Mouse (Mus musculus): ENCODE data around the gene Tmem39b. TPM values are rescaled to one million over a fixed set of nuclear protein-coding genes. Genes with fewer than 3 reads are reported as not detected.

The Tmem39b gene
- polyA plus RNA-seq, 1 experiment from 2014 or later, result 20.0 TPM

DNA sequence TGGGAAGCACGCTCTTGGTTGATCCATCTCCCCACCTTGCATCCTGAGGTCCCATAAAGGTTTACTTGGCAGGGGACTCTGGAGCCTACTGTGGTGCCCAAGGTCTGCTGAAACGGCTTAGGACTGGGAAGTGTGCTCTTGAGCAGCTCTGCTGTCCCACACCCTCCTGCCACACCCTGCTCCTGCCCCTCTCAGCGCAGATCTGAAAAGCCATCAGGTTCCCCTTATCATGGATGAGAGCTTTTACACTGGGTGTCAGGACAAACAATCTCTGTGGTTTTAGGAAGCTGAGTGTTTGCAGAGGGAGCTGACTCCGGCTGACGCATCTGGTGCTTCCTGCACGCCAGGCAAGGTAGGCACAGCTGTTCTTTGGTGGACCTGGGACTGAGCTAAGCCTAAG, 62.8 kb downstream of the Tmem39b start:
- peaks cover 98% of the 10 kb centered on the region for H3K36me3 ChIP-seq (replicated peaks)
- WGBS, result 95% methylated on average over 6 of the region's 6 CpGs

GRCm38 (mm10) chr4:129631867-129632266, 64.8 kb downstream of the Tmem39b start:
- no peak overlapping the region for H3K27ac ChIP-seq
- no peak overlapping the region for H3K4me3 ChIP-seq
- WGBS, result 97% methylated on average over 12 of the region's 12 CpGs
- no peaks in the 10 kb centered on the region for H3K9me3 ChIP-seq
- no peaks in the 10 kb centered on the region for H3K4me1 ChIP-seq
- H3K36me3 ChIP-seq (replicated peaks), result peaks cover 100% of the 10 kb centered on the region
- no peak for DNase-seq (ENCODE audit: extremely low spot score, low spot score)
- no peaks in the 10 kb centered on the region for H3K27me3 ChIP-seq (ENCODE audit: poor library complexity, severe bottlenecking)

More for the DNA sequence above, 62.8 kb downstream of the Tmem39b start:
- Histone ChIP-seq H3K9me3 (no peaks in the 10 kb centered on the region), H3K27ac (no peak overlapping the region), H3K4me1 (peaks cover 7% of the 10 kb centered on the region), H3K4me3 (no peak overlapping the region), H3K27me3 (ENCODE audit: poor library complexity, severe bottlenecking) (no peaks in the 10 kb centered on the region)
- DNase-seq (ENCODE audit: extremely low spot score, low spot score), result no peak

DNA sequence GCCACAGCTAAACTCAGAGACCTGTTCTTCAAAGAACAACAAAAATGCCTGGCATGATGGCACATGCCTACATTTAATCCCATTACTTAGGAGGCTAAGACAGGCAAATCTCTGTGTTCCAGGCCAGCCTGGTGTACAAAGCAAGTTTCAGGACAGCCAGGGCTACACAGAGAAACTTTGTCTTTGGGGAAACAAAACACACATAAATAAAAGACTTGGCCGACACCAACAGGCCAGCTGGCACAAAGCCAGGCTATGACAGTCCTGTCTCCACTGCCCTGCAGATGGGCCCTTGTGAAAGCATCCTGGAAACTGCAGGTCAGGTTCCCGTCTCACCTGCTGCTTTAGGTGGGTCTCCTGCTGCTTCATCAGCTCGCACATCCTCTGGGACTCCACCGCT, 65.7 kb downstream of the Tmem39b start:
- 90% methylated on average over 4 of the region's 4 CpGs for WGBS
- Histone ChIP-seq H3K36me3 (replicated peaks) (peaks cover 100% of the 10 kb centered on the region), H3K27me3 (ENCODE audit: poor library complexity, severe bottlenecking) (no peaks in the 10 kb centered on the region), H3K27ac (no peak overlapping the region), H3K9me3 (no peaks in the 10 kb centered on the region), H3K4me1 (peaks cover 3% of the 10 kb centered on the region), H3K4me3 (no peak overlapping the region)
- no peak for DNase-seq (ENCODE audit: extremely low spot score, low spot score)

Small RNA genes within 50 kb of the gene (microRNA-seq; reads per million reads assigned to microRNA genes)
- gene Mir7016, result not detected

Other genes starting within 250 kb of the Tmem39b start
- gene Bsdc1, start 235.3 kb downstream of the Tmem39b start, polyA plus RNA-seq (2016; fragmentation: Nextera tagmentation; extraction: Ambion mirVana), result 18.0 and 19.5 TPM in 2 replicates
- not detected in 2 replicates for gene Tssk3, start 205.8 kb downstream of the Tmem39b start, polyA plus RNA-seq (2016; fragmentation: Nextera tagmentation; extraction: Ambion mirVana)
- not detected in 2 replicates for gene Fam229a, start 205.6 kb downstream of the Tmem39b start, polyA plus RNA-seq (2016; fragmentation: Nextera tagmentation; extraction: Ambion mirVana)
- gene Marcksl1, start 183.3 kb downstream of the Tmem39b start, polyA plus RNA-seq (2016; fragmentation: Nextera tagmentation; extraction: Ambion mirVana), result 1,441 and 1,446 TPM in 2 replicates
- 294 and 319 TPM in 2 replicates for gene Hdac1, start 154.1 kb downstream of the Tmem39b start, polyA plus RNA-seq (2016; fragmentation: Nextera tagmentation; extraction: Ambion mirVana)
- 13.9 and 15.7 TPM in 2 replicates for gene Lck, start 123.2 kb downstream of the Tmem39b start, polyA plus RNA-seq (2016; fragmentation: Nextera tagmentation; extraction: Ambion mirVana)
- 1.2 TPM in 2 replicates for gene Fam167b, start 118.3 kb downstream of the Tmem39b start, polyA plus RNA-seq (2016; fragmentation: Nextera tagmentation; extraction: Ambion mirVana)
- 298 and 315 TPM in 2 replicates for gene Eif3i, start 96.2 kb downstream of the Tmem39b start, polyA plus RNA-seq (2016; fragmentation: Nextera tagmentation; extraction: Ambion mirVana)
- 224 and 227 TPM in 2 replicates for gene Tmem234, start 96.2 kb downstream of the Tmem39b start, polyA plus RNA-seq (2016; fragmentation: Nextera tagmentation; extraction: Ambion mirVana)
- 2.0 and 2.2 TPM in 2 replicates for gene Dcdc2b, start 82.6 kb downstream of the Tmem39b start, polyA plus RNA-seq (2016; fragmentation: Nextera tagmentation; extraction: Ambion mirVana)
- gene Iqcc, start 77.7 kb downstream of the Tmem39b start, polyA plus RNA-seq (2016; fragmentation: Nextera tagmentation; extraction: Ambion mirVana), result 30.4 and 34.8 TPM in 2 replicates
- gene Ccdc28b, start 72.9 kb downstream of the Tmem39b start, polyA plus RNA-seq (2016; fragmentation: Nextera tagmentation; extraction: Ambion mirVana), result 43.9 and 47.1 TPM in 2 replicates
- 114 and 118 TPM in 2 replicates for gene Txlna, start 55.8 kb downstream of the Tmem39b start, polyA plus RNA-seq (2016; fragmentation: Nextera tagmentation; extraction: Ambion mirVana)
- 14.0 and 15.1 TPM in 2 replicates for gene Kpna6, start 24.1 kb downstream of the Tmem39b start, polyA plus RNA-seq (2016; fragmentation: Nextera tagmentation; extraction: Ambion mirVana)
- 148 and 151 TPM in 2 replicates for gene Khdrbs1, start 45.5 kb upstream of the Tmem39b start, polyA plus RNA-seq (2016; fragmentation: Nextera tagmentation; extraction: Ambion mirVana)
- 317 and 328 TPM in 2 replicates for gene Ptp4a2, start 114.4 kb upstream of the Tmem39b start, polyA plus RNA-seq (2016; fragmentation: Nextera tagmentation; extraction: Ambion mirVana)
- gene Spocd1, start 232.4 kb upstream of the Tmem39b start, polyA plus RNA-seq (2016; fragmentation: Nextera tagmentation; extraction: Ambion mirVana), result not detected in 2 replicates

All from forebrain, embryonic 10.5 days (tissue).